ENCODE assay signal across 9 mouse cellular contexts in the genomic region with DNA sequence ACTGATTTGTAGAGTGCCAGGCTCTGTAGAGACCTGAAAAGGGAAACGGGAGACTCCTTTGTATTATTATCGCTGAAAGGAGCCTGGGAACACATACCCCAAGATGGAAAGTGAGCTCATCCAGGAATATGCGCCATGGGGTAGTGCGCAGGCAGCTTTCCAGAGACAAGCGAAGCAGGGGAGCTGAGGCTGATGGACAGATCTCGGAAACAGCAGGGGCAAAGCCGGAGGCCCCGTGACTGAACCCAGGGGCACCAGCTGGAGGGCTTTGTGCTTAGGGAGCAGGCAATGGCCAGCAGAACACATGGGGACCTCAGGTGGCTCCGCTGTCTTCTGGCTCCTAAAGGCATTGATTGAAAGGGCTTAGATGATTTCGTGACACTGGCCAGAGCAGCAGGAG. TPM values are rescaled to one million over a fixed set of nuclear protein-coding genes. Genes with fewer than 3 reads are reported as not detected.
DNase-seq lines count a peak whose midpoint lies in the region; ATAC-seq lines count a peak whose summit lies in the region.
"Had no signal": no experiment of that assay in that cellular context is flagged by ENCODE, and none has a peak within 500 bp of the region (broad histone marks: within the 10 kb centered on the region; RNA-seq: fewer than 3 reads in every experiment).

No protein-coding gene starts in this region.

- H3K9me3 ChIP-seq in forebrain, embryonic 13.5 days (replicated peaks): no peaks in the 10 kb centered on the region
- no peaks in the 10 kb centered on the region for H3K9me3 ChIP-seq in limb, embryonic 15.5 days
- no peaks in the 10 kb centered on the region for H3K9me3 ChIP-seq in intestine, embryonic 15.5 days
- no peaks in the 10 kb centered on the region for H3K9me3 ChIP-seq in kidney, embryonic 15.5 days (replicated peaks)

- peaks cover 31% of the 10 kb centered on the region for H3K4me1 ChIP-seq in forebrain, embryonic 13.5 days
- H3K4me1 ChIP-seq in limb, embryonic 15.5 days: peaks cover 22% of the 10 kb centered on the region
- H3K4me1 ChIP-seq in intestine, embryonic 15.5 days (replicated peaks): peaks cover 5% of the 10 kb centered on the region; the same call in 1 of the 2 replicates
- H3K4me1 ChIP-seq in kidney, embryonic 15.5 days: peaks cover 30% of the 10 kb centered on the region

- H3K9ac ChIP-seq in forebrain, embryonic 13.5 days: peak overlapping the region; percentile 50
- no peak overlapping the region for H3K9ac ChIP-seq in limb, embryonic 15.5 days
- H3K9ac ChIP-seq in intestine, embryonic 15.5 days: no peak overlapping the region
- no peak overlapping the region for H3K9ac ChIP-seq in kidney, embryonic 15.5 days

- peak; percentile 74 for DNase-seq in right cerebral cortex, adult 18-20 months
- DNase-seq in right cerebral cortex, postnatal 4 days: no peak
- no peak for DNase-seq in adrenal gland, postnatal 4 days (ENCODE audit: low spot score in 2 of 2)
- no peak for DNase-seq in kidney, adult 8-10 months

- H3K4me3 ChIP-seq in forebrain, embryonic 13.5 days: no peak overlapping the region
- H3K4me3 ChIP-seq in limb, embryonic 15.5 days: no peak overlapping the region
- H3K4me3 ChIP-seq in intestine, embryonic 15.5 days (replicated peaks): no peak overlapping the region
- no peak overlapping the region for H3K4me3 ChIP-seq in kidney, embryonic 15.5 days (replicated peaks)
- H3K4me3 ChIP-seq: erythroblast, embryonic 14.5 days had no signal

- H3K36me3 ChIP-seq in forebrain, embryonic 13.5 days (ENCODE audit: poor library complexity, severe bottlenecking): no peaks in the 10 kb centered on the region
- no peaks in the 10 kb centered on the region for H3K36me3 ChIP-seq in limb, embryonic 15.5 days
- H3K36me3 ChIP-seq in intestine, embryonic 15.5 days: no peaks in the 10 kb centered on the region
- H3K36me3 ChIP-seq in kidney, embryonic 15.5 days: no peaks in the 10 kb centered on the region

- peak; percentile 50; the same call in 1 of the 2 replicates for ATAC-seq in forebrain, embryonic 13.5 days
- ATAC-seq in limb, embryonic 15.5 days (ENCODE audit: insufficient number of reproducible peaks, low FRiP score, low TSS enrichment, low read depth): no peak
- ATAC-seq in intestine, embryonic 15.5 days: no peak
- no peak for ATAC-seq in kidney, embryonic 15.5 days (replicated peaks; ENCODE audit: low FRiP score)

- 5% methylated on average over 10 of the region's 10 CpGs for WGBS in forebrain, embryonic 13.5 days
- 13% methylated on average over 10 of the region's 10 CpGs for WGBS in limb, embryonic 15.5 days
- 17% methylated on average over 10 of the region's 10 CpGs for WGBS in intestine, embryonic 15.5 days
- 21% methylated on average over 10 of the region's 10 CpGs for WGBS in kidney, embryonic 15.5 days

- no peaks in the 10 kb centered on the region for H3K27me3 ChIP-seq in forebrain, embryonic 13.5 days
- no peaks in the 10 kb centered on the region for H3K27me3 ChIP-seq in limb, embryonic 15.5 days
- H3K27me3 ChIP-seq in intestine, embryonic 15.5 days (replicated peaks): no peaks in the 10 kb centered on the region; the same call in 1 of the 2 replicates
- H3K27me3 ChIP-seq in kidney, embryonic 15.5 days: peaks cover 2% of the 10 kb centered on the region; the same call in 1 of the 2 replicates

- H3K4me2 ChIP-seq in forebrain, embryonic 13.5 days: peak overlapping the region; percentile 44
- 0 out of 2 replicates have a peak overlapping the region, but pooled peaks have one; percentile 10 for H3K4me2 ChIP-seq in limb, embryonic 15.5 days
- H3K4me2 ChIP-seq in intestine, embryonic 15.5 days (replicated peaks): no peak overlapping the region
- no peak overlapping the region for H3K4me2 ChIP-seq in kidney, embryonic 15.5 days

- peak overlapping the region; percentile 71 for H3K27ac ChIP-seq in forebrain, embryonic 13.5 days
- no peak overlapping the region; the same call in 1 of the 2 replicates for H3K27ac ChIP-seq in limb, embryonic 15.5 days
- H3K27ac ChIP-seq in intestine, embryonic 15.5 days: no peak overlapping the region
- H3K27ac ChIP-seq in kidney, embryonic 15.5 days: no peak overlapping the region

RNA-seq across cellular contexts. Expression of gene Wscd2, which starts 13.1 kb away (rescaled TPM):
- polyA plus RNA-seq in forebrain, embryonic 13.5 days (2015; fragmentation: Nextera tagmentation; extraction: Ambion mirVana): 4.7 and 6.9 TPM in 2 replicates
- polyA plus RNA-seq in limb, embryonic 15.5 days (2015; fragmentation: Nextera tagmentation; extraction: Ambion mirVana): 9.1 and 11.0 TPM in 2 replicates
- total RNA-seq in adrenal gland, postnatal 4 days (2021): 10 to 100 TPM; 10.2 to 11.6 TPM
- polyA plus RNA-seq in intestine, embryonic 15.5 days (2015; fragmentation: Nextera tagmentation; extraction: Ambion mirVana): 7.0 and 7.7 TPM in 2 replicates
- 2.8 and 4.5 TPM in 2 replicates for polyA plus RNA-seq in kidney, embryonic 15.5 days (2015; fragmentation: Nextera tagmentation; extraction: Ambion mirVana)
- polyA plus RNA-seq: erythroblast, embryonic 14.5 days had no signal

Comparison
In these comparisons a context has a peak if more than half of its experiments do, and no peak if none do; other contexts are left out.
1. H3K4me2 ChIP-seq: peak in forebrain, embryonic 13.5 days (single experiment) and limb, embryonic 15.5 days (single experiment); none in intestine, embryonic 15.5 days (single experiment) and kidney, embryonic 15.5 days (single experiment).